Mouse (Mus musculus) ovary, adult 18-20 months (tissue): Measurements from ENCODE around the gene Apc2.

Experiments used
- DNase-seq: peaks from one replicate; pipeline ENCODE4 v3.0.0; 2022; ENCODE audit warnings: low spot score, mixed read lengths

The Apc2 gene

DNA sequence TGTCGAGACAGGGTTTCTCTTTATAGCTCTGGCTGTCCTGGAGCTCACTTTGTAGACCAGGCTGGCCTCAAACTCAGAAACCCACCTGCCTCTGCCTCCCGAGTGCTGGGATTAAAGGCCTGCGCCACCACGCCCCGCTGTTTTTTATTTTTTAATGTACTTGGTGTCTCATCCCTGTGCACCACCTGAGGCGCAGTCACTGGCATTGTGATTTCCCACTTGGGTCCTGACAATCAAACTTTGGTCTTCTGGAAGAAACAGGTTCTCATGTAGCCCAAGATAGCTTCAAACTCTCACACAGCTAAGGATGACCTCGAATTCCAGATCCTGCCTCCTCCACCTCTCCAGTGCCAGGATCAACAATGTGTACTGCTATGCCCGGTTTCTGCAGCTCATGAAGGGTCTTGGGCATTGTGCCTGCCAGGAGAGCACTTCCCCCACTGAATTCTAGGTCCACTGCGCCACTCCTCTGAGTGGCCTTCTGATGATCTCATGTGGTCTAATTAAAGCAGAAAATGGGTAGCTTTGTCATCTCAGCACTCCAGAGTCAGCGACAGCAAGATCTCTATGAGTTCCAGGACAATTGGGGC, 32.9 kb upstream of the Apc2 start:
- no peak for DNase-seq

DNA sequence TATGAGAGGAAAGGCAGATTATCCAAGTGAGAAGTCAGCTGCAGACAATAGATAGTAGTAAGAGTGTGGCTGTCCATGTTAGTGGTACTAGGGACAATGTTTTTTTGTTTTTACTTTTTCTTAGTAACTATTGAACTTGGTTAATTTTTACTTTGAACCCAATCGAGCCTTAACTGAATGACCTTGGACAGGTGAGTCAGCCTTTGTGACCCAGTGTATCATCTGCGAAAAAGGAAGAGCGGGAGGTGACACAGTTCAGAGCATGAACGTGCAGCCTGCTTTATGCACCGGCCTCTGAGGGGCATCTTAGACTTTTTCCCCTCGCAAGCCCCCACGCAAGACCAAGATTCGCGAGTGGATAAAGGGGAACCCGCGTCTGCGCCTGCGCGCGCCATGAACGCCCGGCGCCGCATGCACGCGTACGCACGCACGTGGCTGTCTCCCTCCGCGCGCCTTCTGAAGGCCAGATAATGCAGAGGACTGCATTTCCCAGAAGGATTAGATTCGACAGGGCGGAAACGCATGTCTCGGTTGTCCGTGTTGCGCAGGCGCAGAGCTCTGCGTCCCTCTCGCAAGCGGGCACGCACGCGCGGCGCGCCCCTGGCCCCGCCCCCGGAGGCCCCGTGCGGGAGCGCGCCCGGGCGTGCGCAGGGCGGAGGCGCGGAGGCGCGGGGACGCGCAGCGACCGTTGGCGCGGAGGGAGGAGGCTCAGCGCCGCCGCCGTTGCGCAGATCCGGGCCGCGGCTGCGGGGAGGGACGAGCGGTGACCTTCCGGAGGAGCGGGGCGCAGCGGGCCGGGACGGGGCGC, 31.2 kb upstream of the Apc2 start:
- DNase-seq: peak; percentile 99

GRCm38 (mm10) chr10:80265149-80265486, 30.7 kb upstream of the Apc2 start:
- DNase-seq: no peak

DNA sequence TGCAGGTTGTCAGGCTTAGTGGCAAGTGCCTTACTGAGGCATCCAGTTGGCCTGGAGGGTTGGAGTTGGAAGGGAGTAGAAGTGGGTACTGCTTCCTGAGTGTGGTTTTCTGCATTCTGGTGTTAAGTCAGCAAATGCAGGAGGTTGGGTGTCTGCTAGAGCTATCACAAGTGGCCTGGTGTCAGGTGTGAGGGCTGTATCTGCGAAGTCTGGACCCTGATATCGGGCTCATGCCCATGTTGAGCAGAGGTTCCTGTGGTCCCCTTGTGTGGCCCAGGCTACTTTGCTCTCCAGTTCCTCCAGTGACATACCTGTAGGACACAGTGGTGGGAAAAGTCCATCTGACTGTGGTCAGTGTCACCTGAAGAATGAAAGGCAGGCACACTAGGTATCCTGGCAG, 25.7 kb upstream of the Apc2 start:
- no peak for DNase-seq

DNA sequence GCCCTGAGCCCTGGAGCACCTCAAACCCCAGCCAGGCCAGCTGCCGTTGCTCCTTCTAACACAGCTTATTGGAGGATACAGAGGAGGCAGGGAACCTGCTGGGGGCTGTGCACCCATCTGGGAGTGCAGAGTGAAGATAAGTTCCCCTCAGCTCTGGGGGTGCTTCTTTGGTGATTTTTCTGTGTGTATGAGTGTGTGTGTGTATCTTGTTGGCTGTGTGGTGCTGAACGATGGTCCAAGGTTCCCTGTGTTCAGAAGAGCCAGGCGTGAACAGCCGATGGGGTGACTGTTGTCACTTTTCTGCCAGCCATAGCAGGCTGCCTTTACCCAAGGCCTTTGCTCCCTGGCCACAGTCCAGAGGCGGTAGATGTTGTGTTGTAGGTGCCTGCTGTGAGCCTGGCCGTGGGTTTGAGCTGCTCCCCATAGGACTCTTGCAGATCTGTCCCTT, 25.0 kb upstream of the Apc2 start:
- no peak for DNase-seq

DNA sequence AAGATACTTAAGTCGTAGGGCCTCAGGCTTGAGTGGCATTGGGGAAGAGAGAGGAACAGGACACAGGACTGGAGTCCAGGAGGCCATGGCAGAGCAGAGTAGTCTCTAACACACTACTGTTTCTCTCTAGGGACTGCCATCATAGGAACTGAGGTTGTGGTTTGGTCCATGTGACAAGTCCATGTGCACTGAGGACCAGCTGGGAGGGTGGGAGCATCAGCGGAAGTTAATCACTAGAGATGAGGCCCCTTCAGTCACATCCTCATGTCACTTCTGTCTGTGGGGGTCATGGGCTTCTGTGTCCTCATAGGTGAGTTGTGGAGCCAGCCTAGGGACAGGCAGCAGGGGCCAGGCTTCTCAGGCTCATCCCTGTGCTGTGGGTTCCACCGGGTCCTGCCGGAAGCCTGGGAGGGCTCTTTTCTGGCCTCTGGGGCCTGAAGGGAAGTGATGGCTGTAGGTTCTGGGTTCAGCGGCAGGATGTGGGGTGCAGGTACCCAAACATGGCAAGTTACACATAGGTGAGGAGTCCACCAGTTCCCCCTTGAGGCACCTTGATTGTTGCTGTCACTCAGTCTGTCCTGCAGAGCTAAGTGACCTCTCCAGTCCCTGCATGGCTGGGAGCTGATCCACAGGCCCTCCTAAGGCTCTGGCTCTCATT, 24.5 kb upstream of the Apc2 start:
- no peak for DNase-seq

DNA sequence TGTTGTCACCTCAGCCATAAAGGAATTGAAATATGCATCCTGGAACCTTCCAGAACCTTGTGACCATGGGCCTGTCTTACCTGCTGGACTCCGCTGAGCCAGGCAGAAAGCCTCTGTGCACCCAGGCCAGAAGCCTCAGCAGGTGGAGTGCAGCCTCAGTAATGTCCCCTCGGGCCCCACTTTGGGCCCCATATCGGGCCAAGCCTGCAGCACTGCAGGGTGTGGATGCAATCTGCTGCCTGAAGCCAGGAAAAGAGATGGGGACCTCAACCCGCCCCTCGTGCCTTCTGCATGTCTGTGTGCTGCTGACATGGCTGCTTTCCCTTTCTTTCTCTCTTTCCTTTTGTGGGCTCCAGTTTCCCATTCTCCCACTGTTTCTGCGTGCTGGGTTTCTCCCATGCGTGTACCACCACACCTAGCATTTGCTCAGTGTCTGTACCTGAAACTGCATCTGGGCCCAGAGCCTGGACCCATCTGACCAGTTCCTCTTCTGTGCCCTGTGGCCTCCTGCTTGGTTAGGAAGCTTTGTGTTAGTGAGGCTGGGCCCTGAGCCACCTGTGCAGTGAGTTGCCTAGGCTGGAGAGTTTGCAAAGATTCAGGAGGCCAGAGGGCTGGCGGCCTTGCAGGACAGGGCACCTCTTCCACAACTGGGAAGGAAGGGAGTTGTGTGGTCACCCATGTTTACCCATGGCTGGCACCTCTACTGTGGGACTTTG, 23.7 kb upstream of the Apc2 start:
- no peak for DNase-seq

- DNase-seq: no peak
These were observed 21.9 kb upstream of the Apc2 start for GRCm38 (mm10) chr10:80273847-80274246.

DNA sequence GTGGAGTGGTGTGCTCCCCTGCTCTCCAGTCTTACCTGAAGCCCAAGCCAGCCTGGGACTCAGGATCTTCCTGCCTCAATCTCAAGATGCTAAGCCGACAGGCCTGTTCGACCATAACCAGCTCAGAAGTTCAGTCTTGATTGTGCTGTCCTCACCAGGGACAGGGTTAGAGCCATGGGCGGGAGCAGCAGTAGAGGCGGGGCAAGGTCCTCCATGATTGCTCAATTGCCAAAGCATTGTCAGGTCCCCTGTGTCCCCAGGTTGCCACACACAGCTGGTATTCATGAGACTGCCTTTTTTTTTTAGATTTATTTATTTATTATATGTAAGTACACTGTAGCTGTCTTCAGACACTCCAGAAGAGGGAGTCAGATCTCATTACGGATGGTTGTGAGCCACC, 19.5 kb upstream of the Apc2 start:
- DNase-seq: no peak

DNA sequence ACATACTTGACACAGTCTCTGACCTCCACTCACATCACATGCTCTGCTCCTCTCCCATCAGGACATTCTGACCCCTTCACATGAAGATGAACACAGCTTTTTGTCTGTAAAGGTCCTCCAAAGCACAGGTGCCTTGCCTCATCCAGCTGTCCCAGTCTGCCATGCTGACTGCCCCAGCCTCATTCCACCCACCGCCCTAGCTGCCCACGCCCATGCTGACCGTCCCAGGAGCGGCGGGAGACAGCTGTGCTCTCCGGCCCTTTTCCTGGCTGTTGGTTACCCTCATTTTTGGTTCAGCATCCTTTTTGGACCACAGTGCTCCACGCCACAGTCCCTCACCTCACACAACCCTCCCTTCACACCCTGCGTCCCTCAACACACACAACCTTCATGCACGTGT, 17.4 kb upstream of the Apc2 start:
- no peak for DNase-seq

DNA sequence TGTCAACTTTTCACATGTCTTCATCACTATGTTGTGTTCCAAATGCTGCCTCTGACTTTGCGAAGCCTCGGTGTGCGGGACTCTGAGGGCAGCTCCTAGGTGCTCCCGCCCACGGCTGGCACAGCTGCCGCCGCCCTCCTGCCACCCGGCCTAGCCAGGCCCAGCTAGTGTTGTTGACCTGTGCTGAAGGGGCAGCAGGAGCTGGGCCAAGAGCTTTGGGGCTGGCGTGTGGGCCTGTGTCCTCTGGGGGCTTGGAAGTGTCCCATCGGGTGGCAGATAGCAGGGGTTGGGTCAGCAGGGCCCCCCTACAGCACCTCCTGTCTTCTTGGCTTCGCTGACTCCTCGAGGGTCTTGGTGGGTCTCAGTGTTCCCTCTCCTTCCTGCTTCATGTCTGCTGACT, 16.5 kb upstream of the Apc2 start:
- DNase-seq: no peak

DNA sequence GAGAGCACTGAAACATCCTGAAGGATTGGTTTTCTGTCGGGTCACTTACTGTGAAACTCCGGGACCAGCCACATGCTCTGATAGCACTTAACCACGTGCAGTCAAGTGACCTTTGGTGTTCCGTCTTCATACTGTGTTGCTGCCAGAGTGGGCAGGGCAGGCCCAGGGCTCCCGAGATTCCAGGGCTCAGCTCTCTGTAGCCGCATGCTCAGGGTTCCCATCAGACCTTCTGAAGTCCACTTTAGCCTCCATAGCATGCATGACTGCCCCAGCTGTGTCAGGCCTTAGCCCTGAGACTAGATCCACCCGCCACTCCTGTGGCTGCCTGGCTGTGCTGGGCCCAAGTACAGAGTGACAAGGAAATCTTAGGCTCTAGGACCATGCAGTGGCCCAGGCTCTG, 14.5 kb upstream of the Apc2 start:
- DNase-seq: no peak

GRCm38 (mm10) chr10:80281921-80282371, 13.8 kb upstream of the Apc2 start:
- no peak for DNase-seq

GRCm38 (mm10) chr10:80282481-80283441, 13.0 kb upstream of the Apc2 start:
- DNase-seq: no peak

DNA sequence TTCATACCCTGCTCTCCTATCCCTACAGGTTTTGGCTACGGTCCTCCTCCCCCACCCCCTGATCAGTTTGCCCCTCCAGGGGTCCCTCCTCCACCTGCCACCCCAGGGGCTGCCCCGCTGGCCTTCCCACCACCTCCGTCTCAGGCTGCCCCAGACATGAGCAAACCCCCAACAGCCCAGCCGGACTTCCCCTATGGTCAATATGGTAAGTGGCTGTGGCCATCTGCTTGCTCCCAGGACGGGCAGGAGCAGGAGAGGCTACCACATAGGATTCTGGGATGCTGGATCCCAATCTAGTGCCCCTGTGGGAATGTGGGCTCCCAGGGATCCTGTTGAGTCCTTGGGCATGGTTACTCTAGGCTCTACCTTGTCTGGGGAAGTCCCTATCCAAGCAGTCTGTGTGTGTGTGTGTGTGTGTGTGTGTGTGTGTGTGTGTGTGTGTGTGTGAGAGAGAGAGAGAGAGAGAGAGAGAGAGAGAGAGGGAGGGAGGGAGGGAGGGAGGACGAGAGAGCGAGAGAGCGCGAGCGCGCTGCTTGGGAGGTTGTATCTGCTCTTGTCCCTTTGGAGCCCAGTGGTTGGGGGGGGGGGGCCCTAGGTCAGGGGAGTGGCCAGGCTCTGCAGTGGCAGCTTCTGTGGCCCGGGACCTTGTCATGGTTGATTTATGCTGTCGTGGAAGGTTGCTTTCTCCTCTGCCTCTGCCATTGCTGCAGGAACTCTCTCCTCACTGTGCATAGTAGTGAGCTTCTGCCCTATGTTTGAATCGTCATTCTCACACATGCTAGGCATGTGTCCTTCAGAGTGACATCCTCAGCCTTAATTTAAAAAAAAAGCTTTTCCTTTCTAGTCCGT, 10.3 kb upstream of the Apc2 start:
- DNase-seq: no peak

DNA sequence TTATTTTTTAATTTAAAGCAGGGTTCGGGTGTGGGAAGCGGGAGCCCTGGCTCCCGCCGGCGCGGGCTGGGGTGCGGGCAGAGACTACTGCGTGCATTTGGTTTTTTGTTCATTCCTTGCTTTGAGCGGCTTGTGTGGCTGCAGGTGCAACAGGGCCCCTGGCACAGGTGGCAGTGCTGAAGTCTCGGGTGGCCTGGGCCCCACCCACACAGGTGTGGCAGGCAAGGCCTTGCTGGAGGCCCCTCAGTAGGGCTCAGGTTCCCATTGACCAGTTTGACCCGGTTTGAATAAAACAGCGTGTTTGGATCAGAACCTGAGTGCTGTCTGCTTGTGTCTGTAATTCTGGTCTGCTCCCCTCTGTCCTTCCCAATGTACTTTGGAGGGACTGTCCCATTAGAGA, 7.7 kb upstream of the Apc2 start:
- no peak for DNase-seq

- DNase-seq: no peak
These were observed 7.1 kb upstream of the Apc2 start for GRCm38 (mm10) chr10:80288657-80289056.

DNA sequence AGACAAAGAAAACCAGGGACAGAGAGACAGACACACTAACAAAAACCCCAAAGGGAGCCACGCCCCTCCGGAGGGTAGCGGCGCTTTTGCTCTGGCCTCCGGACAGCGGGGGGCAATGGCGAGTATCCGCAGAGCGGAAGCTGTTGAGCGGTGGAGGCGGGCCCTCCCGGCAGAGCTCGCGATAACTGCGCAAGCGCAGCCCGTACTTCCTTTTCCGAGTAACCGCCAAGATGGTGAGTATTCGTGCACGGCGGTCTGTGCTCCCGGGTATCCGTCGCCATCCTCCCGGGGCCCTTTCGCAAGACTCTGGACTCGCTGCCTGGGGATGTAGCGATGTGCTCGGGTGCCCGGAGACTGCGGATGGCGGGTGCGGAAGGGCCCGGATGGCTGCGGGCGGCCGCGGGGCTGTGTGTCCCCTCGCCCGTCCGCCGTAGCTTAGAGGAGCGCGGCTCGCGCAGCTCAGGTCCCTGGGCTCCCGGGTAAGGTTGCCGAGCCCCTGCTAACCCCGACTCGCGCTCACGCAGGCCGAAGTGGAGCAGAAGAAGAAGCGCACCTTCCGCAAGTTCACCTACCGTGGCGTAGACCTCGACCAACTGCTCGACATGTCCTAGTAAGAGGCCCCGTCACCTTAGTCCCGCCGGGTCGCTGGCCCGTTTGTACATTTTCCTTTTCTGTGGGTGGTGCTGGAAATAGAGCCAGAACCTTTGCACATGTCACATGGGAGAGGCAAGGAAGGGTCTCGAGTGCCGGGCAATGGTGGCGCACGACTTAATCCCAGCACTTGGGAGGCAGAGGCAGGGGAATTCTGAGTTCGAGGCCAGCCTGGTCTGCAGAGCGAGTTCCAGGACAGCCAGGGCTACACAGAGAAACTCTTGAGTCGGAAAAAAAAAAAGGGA, 3.3 kb upstream of the Apc2 start, which contains the start of gene Rps15:
TSS of gene Rps15 (plus strand) at position 203 of the 896 bp plus-strand sequence.
- DNase-seq: peak; percentile 90

- no peak for DNase-seq
These were observed 2.5 kb upstream of the Apc2 start for GRCm38 (mm10) chr10:80293325-80293724.
